Mouse (Mus musculus) cerebellum, postnatal 14 days (tissue): ENCODE data around the gene Gns.

Experiments used
- DNase-seq, 2 experiments: peaks; one replicate each; pipeline ENCODE4 v3.0.0; 2021; ENCODE audit warnings: mixed read lengths in 2 of 2

Gns gene

DNA sequence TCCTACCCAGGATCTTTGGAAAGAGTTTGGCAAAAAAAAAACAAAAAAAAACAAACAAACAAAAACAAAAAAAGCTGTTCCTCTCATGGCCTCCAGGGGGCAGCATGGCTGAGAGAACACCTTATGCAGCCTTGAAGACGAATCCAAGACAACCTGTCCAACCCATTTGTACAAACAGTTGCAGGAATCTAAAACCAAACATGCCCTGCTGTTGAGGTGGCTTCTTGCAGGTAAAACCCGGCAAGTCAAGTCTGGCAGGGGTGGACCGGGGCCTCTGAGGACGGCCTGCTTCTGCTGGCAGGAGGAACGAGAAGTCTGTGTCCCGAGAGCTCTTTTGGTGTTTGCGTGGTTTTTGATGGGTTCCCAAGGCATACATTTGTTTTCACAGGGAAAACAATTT is 44.8 kb downstream of the Gns start:
- peak; percentile 66 to 71 for DNase-seq

- no peak for DNase-seq
These were observed 47.0 kb downstream of the Gns start for GRCm38 (mm10) chr10:121411721-121412455.

- no peak for DNase-seq
These were observed 47.9 kb downstream of the Gns start for GRCm38 (mm10) chr10:121412824-121413223.

DNA sequence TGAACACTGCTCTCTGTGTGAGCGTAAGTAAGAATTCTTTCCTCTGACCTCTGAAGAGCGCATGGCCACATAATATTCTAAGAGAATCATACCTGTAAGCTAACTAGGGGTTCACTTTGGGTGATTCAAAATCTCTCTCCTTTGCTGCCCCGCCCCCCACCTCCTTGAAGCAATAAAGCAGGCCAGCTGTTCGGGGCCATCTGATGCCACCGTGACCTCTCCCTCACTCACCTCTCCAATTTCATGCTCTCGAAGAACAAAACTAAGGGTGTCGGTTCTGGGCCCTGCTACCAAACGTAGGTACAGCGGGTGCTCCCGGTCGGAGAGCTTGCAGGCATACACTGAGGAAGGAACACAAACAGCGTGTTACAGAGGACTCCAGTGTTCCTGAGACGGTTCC is 49.2 kb downstream of the Gns start:
- DNase-seq = no peak

- no peak for DNase-seq
These were observed 53.9 kb downstream of the Gns start for GRCm38 (mm10) chr10:121418835-121419234.

- peak in 1 of 2 experiments; percentile 40 for DNase-seq
These were observed 55.0 kb downstream of the Gns start for GRCm38 (mm10) chr10:121419640-121420470.

DNA sequence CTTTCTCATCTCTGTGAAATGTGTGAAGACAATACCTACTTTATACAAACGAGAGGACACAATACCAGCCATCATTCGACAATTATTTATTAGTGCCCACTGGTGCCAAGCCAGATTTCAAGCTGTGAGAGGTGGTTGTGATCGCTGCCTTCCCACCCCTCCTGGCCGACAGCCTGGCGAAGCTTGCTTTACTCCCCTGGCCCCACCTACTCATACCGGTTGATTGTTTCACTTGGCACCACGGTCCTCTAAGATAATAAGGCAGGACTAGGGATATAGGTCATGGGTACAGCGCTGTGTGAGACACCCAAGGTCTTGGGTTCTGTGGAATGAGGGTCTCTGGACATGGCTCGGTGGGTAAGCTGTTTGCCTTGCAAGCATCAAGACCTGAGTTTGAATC is 56.1 kb downstream of the Gns start:
- DNase-seq = no peak

GRCm38 (mm10) chr10:121421657-121422290 is 56.9 kb downstream of the Gns start:
- no peak for DNase-seq

DNA sequence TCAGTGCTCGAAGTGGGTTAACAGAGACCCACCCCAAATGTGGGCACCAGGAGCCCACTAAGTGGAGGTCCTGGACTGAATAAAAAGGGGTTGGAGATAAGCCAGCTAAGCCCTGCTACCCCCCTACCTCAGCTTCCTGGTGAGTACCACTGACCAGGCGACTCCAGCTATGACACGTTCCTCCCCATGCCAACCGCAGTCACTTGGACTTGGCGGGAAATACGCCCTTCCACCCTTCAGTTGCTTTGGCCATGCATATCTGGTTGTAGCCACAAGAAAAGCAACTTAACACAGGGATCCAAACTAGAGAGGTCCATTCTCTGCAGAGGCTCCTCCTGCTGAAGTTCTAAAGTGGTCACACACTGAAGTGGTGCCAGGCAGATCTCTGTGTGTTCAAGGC is 57.4 kb downstream of the Gns start:
- no peak for DNase-seq

DNA sequence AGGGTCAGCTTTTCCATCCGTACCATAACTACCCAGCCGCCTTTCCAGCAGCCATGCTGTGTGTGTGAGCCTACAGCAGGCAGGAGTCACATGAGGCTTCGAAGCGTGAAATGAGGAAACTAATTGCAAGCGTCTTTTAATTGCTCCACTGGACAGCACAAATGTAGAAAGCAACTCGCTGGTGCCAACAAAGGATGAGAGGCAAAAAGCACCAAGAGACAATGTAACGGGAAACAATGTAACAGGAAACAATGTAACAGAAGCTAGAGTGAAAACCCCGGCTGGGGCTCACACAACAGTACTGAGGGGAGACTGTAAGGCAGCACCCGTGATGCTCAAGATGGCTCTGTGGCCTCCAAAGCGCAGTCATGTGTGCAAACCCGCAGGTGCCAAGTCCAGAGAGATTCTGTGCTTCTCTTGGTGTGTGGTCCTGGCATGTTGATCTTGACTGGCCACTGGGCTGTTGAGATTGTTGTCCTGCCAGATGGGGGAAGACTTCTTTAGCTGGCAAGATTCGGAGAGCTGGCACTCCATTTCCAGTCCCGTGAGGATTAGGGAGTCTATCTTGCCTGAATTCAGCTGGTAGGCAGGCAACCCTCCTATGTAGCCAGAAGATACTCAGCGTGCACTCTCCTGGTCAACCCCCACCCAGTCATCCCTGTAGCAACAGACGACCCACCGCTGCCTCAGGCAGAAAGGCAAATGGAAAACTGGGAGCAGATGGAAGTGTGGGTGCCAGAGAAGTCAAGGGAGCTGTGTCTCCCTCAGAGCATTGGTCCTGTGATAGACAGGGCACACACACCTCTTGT is 58.9 kb downstream of the Gns start:
- peak; percentile 70 to 71 for DNase-seq

DNA sequence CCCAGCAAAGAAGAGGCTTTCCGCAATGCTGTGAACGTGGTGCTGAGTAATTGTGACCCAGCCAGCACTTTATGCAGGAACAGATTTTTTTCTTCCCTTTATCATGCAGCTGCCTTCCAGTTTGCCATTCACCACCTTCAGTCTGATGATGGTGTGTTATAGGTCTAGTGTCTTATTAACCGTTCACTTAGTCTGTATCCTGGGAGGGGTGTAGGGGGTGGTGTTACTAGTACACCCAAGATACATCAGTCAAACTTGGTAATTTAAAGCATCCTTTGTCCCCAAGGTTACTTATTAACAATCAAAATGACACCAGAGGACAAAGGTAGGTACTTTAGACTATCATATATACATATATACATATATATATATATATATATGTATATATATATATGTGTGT is 59.6 kb downstream of the Gns start:
- DNase-seq = no peak

GRCm38 (mm10) chr10:121425079-121425478 is 60.2 kb downstream of the Gns start:
- no peak for DNase-seq

GRCm38 (mm10) chr10:121425506-121426025 is 60.7 kb downstream of the Gns start:
- no peak for DNase-seq

DNA sequence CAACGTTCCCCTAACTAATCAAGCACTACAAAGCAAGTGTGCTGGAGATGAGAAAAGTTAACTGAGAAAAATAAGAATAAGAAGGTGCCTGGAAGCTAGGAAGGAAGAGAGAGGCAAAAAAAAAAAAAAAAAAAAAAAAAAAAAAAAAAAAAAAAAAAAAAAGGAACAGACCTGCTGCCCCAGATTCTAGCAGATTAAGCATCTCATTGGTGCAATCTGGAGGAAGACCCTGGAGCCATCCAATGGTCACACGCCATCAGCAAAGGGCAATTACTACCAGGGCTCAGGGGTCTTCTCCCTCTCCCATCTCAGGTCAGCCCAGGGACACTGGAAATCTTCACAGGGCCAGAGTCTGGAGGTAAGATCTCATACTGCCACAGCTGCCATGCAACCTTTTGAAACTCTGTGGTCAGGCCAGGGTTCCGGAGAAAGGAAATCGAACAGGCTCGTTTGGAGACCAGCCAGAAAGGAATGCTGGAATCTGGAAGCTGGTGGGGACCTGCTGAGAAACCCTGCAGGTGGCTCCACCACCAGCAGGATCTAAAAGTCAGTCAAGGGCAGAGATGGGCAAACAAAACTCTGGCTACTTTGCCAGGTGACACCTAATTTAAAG is 61.7 kb downstream of the Gns start:
- no peak for DNase-seq

GRCm38 (mm10) chr10:121427136-121427535 is 62.2 kb downstream of the Gns start:
- DNase-seq = peak in 1 of 2 experiments; percentile 80

DNA sequence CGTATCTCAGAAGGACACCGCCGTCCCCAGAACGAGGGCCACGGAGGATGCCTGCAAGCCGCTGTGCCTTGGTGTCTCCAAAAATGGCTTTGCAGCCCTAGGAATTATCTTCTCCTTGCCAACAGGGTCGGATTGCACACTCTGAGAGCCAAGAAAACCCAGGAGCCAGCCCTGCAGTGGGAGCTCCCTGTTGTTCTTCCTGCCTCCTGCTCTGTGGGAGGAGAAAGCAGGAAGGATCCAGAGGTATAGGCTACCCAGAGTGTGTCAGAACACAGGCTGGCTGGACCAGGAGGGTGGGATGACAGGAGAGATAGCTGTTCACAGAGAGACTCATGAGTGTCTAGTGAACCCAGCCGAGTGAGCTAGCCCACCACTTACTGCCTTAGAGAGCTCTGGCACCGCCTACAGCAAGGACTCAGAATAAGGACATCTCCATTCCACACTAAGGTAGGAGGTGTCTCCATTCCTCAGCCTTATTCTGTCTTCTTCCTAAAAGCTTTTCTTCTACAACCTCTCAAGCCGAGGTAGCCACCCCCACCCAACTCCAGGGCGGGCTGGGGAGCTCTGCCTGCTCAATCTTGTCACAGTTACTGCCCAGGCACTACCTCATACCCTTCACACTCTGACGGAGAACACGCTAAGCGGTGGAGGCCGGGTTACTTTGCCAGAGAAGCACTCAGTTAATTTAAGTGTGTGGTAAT is 63.3 kb downstream of the Gns start:
- no peak for DNase-seq

DNA sequence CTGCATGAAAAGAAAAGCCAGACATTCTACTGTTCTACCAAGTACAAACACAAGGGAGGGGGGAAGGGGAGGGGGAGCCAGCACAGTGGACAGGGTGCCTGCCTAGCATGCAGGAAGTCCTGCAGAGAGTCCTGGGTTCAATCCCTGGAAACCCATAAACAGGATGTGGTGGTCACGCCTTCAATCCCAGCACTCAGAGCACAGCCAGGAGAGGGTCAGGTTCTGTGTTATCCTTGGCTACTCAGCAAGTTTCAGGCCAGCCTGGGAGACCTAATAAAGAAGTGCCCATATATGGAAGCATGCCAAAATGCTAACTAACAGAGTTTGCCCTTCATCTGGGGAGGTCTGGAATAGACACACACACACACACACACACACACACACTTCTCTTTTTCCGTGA is 64.2 kb downstream of the Gns start:
- DNase-seq = no peak

GRCm38 (mm10) chr10:121429581-121429980 is 64.7 kb downstream of the Gns start:
- no peak for DNase-seq

DNA sequence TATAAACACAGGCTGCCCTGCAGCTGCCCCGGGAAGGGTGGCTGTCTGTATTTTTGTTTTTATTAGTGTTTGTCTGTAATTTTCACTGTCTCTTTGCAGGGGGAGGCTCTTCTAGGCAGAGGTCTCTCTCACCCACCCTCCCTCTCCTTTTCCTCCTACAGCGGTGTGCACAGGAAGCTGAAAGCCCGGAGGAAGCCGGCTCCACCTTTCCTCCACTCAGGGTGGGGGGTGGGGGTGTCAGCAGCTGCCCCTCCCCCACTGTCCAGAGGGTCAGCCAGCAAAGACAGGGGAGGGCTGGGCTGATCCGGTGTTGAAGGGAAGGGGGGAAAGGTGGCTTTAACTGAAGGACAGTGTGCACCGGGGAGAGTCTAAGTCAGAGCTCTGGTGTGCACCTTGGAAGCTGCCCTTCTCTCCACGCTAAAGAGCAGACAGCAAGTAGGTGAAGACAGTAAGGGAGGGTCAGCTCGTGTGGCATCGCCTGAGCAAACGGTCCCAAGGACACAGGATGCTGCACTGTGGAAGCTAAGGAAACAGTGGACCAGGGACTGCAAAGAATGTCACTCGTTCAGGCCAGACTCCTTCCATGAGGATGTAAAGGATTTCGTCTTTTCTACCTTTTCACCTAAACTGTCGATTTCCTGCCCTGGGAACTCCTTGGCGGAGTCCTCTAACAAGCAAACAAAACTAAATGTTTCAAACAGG is 65.2 kb downstream of the Gns start:
- DNase-seq = no peak

- DNase-seq = no peak
These were observed 66.1 kb downstream of the Gns start for GRCm38 (mm10) chr10:121430764-121431540.
